Mouse (Mus musculus) liver, embryonic 15.5 days (tissue): ENCODE measurements around the gene Atp8b2. TPM values are rescaled to one million over a fixed set of nuclear protein-coding genes. Genes with fewer than 3 reads are reported as not detected.
A peak's percentile ranks its signal among the peaks of the same experiment; 100 is the strongest.

Experiments used
- ATAC-seq: fragments of 200-750 bp; cut with Nextera tagmentation; 2 replicates; pipeline ENCODE4 v1.8.0; 2017; ENCODE audit warnings: moderate number of reproducible peaks, mild to moderate bottlenecking, moderate library complexity; ENCODE audit not compliant: insufficient read depth
- H3K27ac ChIP-seq: fragments of 300-500 bp; sonication (generic); replicated peaks from 2 replicates; pipeline ENCODE4 v1.5.1; 2015; ENCODE audit warnings: mild to moderate bottlenecking, inconsistent platforms
- H3K27me3 ChIP-seq: fragments of 300-500 bp; sonication (generic); 2 replicates; pipeline ENCODE4 v1.6.1; 2015; ENCODE audit warnings: mild to moderate bottlenecking, inconsistent platforms
- H3K36me3 ChIP-seq: fragments of 300-500 bp; sonication (generic); replicated peaks from 2 replicates; pipeline ENCODE4 v1.6.1; 2015; ENCODE audit warnings: moderate library complexity, mild to moderate bottlenecking, inconsistent platforms
- H3K4me1 ChIP-seq: fragments of 300-500 bp; sonication (generic); replicated peaks from 2 replicates; pipeline ENCODE4 v1.6.1; 2015; ENCODE audit warnings: inconsistent platforms
- H3K4me2 ChIP-seq: fragments of 300-500 bp; sonication (generic); 2 replicates; pipeline ENCODE4 v1.6.1; 2015; ENCODE audit warnings: moderate library complexity, mild to moderate bottlenecking, inconsistent platforms
- H3K4me3 ChIP-seq: fragments of 300-500 bp; sonication (generic); replicated peaks from 2 replicates; pipeline ENCODE4 v1.5.1; 2015; ENCODE audit warnings: mild to moderate bottlenecking, inconsistent platforms
- H3K9ac ChIP-seq: fragments of 300-500 bp; sonication (generic); 2 replicates; pipeline ENCODE4 v1.6.1; 2015; ENCODE audit warnings: moderate library complexity, mild to moderate bottlenecking, inconsistent platforms
- H3K9me3 ChIP-seq: fragments of 300-500 bp; sonication (generic); replicated peaks from 2 replicates; pipeline ENCODE4 v1.6.1; 2016; ENCODE audit warnings: inconsistent platforms
- WGBS: fragments of 180-500 bp; shearing (Covaris S2); methylation state at CpG from one replicate; pipeline ENCODE4 v1.1.7; 2015; ENCODE audit warnings: mixed read lengths; ENCODE audit not compliant: insufficient replicate concordance; 5-methylcytosine and 5-hydroxymethylcytosine counted together
- polyA plus RNA-seq: library from polyadenylated mRNA; unstranded; fragments of >200 nt; fragmentation: Nextera tagmentation; extraction: Ambion mirVana; gene quantifications from 2 replicates; pipeline ENCODE4 v1.2.1, GENCODE M21; 2015

The Atp8b2 gene
- polyA plus RNA-seq, 1 experiment from 2014 or later: 1.3 TPM

DNA sequence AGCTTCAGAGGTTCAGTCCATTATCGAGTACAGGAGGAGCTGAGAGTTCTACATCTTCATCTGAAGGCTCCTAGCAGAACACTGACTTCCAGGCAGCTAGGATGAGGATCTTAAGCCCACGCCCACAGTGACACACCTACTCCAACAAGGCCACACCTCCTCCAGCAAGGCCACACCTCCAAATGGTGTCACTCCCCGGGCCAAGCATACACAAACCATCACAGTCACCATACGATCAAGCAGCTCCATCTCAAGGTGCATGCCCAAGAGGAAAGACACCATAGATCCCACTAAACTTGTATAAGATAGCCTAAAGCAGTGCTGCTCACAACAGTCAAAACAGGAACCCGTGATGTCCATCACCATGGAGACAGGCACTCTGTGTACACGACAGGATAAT, 42.6 kb downstream of the Atp8b2 start:
- no peak for ATAC-seq
- H3K4me1 ChIP-seq: no peaks in the 10 kb centered on the region
- 43% methylated on average over 6 of the region's 6 CpGs for WGBS

DNA sequence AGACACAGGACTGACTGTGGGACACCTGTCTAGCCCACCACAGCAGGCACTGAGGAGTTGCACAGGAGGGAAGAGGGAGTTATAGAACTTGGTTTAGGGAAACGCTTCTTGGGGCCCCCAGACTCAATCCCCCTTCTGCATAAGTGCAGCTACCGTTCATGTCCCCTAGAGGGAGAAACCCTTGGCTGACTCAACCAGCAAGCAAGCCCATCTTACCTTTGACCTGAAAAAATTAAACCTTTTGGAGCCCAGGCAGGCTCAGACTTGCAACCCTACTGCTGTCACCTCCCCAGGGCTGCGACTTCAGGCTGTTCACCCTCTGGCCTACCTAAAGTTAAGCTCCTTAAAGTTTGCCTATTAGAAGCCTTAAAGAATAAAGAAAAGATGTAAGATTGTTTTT, 45.9 kb downstream of the Atp8b2 start:
- WGBS: 49% methylated on average over 3 of the region's 3 CpGs
- Histone ChIP-seq H3K27ac (no peak overlapping the region), H3K9ac (no peak overlapping the region), H3K9me3 (no peaks in the 10 kb centered on the region), H3K27me3 (peaks cover 42% of the 10 kb centered on the region), H3K36me3 (no peaks in the 10 kb centered on the region), H3K4me1 (peaks cover 15% of the 10 kb centered on the region), H3K4me2 (no peak overlapping the region), H3K4me3 (no peak overlapping the region)
- ATAC-seq: no peak

More for the DNA sequence above, 42.6 kb downstream of the Atp8b2 start:
- no peaks in the 10 kb centered on the region for H3K36me3 ChIP-seq
- H3K27me3 ChIP-seq: peaks cover 9% of the 10 kb centered on the region; the same call in 1 of the 2 replicates
- H3K27ac ChIP-seq: no peak overlapping the region
- no peaks in the 10 kb centered on the region for H3K9me3 ChIP-seq
- H3K4me3 ChIP-seq: no peak overlapping the region
- H3K9ac ChIP-seq: no peak overlapping the region
- no peak overlapping the region for H3K4me2 ChIP-seq

DNA sequence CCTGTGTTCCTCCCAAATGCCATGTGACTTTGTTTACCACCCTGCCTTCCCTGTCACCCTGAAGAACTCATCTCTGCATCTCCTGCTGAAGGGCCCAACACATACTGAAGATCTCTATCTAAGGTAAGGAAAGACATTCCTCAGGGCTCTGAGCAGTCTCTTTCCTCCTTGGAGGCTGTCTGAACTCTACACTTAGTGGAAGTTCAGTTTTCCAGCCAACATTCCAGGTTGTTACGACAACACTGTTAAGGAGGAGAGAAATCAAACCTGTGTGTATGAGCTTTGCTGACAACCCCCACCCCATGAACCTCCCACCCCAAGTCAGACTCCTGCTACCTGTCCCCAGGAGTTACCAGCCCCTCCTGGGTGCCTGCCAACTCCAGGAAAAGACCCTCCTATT, 46.7 kb downstream of the Atp8b2 start:
- Histone ChIP-seq H3K9me3 (no peaks in the 10 kb centered on the region), H3K4me2 (no peak overlapping the region), H3K4me1 (peaks cover 21% of the 10 kb centered on the region), H3K9ac (no peak overlapping the region), H3K27ac (no peak overlapping the region), H3K36me3 (no peaks in the 10 kb centered on the region), H3K4me3 (no peak overlapping the region), H3K27me3 (peaks cover 50% of the 10 kb centered on the region)
- 41% methylated on average over 1 of the region's 1 CpGs for WGBS
- ATAC-seq: no peak

DNA sequence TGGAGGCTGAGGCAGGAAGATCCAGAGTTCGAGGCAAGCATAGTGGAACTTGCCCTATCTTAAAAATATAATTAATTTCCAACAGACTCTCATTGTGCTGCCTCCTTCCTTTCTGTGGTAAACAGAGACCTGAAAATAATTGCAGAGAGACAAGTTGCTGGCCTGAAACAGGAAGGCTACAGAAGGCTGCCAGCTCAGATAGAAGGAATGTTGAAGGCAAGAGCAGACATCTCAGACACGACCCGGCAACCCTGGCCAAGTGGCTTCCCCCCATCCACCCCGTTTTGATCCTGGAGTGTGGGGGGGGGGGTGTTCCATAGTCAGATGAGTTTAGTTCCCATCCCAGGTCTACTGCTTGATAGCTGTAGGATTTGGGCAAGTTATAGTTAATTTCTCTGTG, 48.6 kb downstream of the Atp8b2 start:
- no peak overlapping the region for H3K4me2 ChIP-seq
- no peak for ATAC-seq
- H3K27me3 ChIP-seq: peaks cover 61% of the 10 kb centered on the region
- WGBS: 18% methylated on average over 4 of the region's 4 CpGs
- H3K27ac ChIP-seq: no peak overlapping the region
- H3K9ac ChIP-seq: no peak overlapping the region
- H3K36me3 ChIP-seq: no peaks in the 10 kb centered on the region
- H3K4me3 ChIP-seq: no peak overlapping the region
- peaks cover 29% of the 10 kb centered on the region for H3K4me1 ChIP-seq
- no peaks in the 10 kb centered on the region for H3K9me3 ChIP-seq

DNA sequence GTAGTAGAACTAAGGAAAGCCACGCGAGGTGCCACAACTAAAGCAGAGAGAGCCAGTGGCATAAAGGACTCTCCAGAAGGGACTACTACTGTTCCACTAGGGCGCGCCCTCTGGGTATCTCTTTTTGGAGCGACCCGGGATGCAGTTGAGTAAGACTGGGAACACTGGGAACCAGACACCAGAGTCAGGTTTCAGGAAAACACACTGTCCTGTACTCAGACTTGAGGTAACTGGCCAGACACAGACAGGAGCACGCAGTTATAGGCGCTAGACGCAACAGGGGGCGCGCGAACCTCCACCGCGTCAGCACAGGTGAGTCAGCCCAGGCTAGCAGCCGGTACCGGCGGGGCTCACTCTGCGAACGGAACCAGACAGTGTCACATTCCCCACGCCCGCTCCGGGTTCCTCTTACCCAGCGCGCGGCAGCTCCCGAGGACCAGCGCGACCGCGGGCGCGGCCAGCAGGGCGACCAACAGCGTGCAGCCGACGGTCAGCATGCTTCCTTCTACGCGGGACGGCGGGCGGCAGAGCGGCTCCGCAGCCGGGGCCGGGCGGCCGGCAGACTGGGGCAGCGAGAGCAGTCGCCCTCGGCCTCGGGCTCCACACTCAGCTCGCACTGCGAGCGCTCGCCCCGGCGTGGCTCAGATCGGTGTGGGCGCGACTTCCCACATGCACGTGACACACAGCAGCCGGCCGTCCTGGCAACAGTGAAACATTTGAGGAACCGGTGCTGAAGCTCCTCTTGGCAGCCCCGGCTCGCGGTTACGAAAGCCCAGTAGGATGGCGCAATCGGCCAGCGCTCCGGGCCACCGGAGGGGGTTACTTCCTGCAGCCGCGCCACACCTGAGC, 50.5 kb downstream of the Atp8b2 start, which contains the start of gene Il6ra:
Gene Il6ra, minus strand, starts transcription at position 654 of the 849 bp plus-strand sequence.
- WGBS: 1% methylated on average over 75 of the region's 75 CpGs
- peak within 1 kb of the TSS; percentile 61 for H3K4me3 ChIP-seq

DNA sequence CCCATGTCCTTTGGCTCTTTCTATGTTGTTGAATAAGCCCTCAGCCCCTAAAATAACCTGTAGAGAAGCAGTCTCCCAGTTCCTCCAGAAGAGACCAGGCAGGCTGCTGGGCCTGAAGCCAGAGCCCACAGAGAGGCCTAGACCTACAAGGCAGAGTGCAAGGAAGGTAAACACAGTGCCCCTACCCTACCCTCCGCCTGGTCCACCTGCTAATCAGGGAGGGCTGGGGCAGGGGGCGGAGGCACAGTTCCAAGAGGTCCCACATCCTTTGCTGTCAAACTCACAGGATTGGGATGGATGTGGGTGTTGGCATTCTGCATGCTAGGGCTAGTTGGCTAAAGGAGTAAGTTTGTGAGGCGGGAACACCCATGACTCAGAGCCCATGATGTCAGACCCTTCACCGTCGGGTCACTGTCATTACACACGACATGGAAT, 51.2 kb downstream of the Atp8b2 start:
- ATAC-seq: no peak
- WGBS: 24% methylated on average over 6 of the region's 6 CpGs
- Histone ChIP-seq H3K4me3 (peak overlapping the region; percentile 61), H3K27me3 (peaks cover 68% of the 10 kb centered on the region), H3K27ac (peak overlapping the region; percentile 75), H3K36me3 (no peaks in the 10 kb centered on the region), H3K4me2 (peak overlapping the region; percentile 78), H3K9me3 (no peaks in the 10 kb centered on the region), H3K9ac (peak overlapping the region; percentile 35; the same call in 1 of the 2 replicates), H3K4me1 (peaks cover 40% of the 10 kb centered on the region)

More for the DNA sequence above, 50.5 kb downstream of the Atp8b2 start, which contains the start of gene Il6ra:
- Histone ChIP-seq H3K4me1 (peaks cover 40% of the 10 kb centered on the region), H3K9me3 (no peaks in the 10 kb centered on the region), H3K36me3 (no peaks in the 10 kb centered on the region), H3K27me3 (peaks cover 68% of the 10 kb centered on the region), H3K9ac (peak within 1 kb of the TSS; percentile 52), H3K27ac (peak within 1 kb of the TSS; percentile 75), H3K4me2 (peak within 1 kb of the TSS; percentile 78)
- peak; percentile 72 for ATAC-seq

DNA sequence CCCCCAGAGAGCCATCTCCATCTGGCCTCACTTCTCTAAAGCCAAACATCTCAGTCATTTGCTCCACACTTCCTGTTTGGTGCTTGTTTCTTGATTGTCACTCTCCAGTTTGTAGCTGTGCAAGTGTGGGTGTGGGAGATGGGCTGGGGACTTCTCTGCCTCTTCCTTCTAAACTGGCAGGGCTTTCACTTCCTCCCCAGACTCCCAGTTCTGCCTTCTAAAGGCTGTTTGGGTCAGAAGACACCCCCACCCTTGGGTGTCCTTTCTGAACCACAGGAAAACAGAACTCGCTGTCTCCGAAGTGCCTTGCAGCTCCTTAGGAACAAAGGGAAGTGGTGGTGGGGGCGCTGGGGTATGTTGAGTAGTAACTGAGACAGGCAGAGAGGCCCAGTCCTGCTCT, 52.1 kb downstream of the Atp8b2 start:
- H3K36me3 ChIP-seq: no peaks in the 10 kb centered on the region
- H3K4me3 ChIP-seq: no peak overlapping the region
- H3K4me1 ChIP-seq: peaks cover 45% of the 10 kb centered on the region
- ATAC-seq: no peak; the same call in 1 of the 2 replicates
- peak overlapping the region; percentile 78 for H3K4me2 ChIP-seq
- H3K9ac ChIP-seq: no peak overlapping the region
- H3K27me3 ChIP-seq: peaks cover 64% of the 10 kb centered on the region
- no peaks in the 10 kb centered on the region for H3K9me3 ChIP-seq
- 20% methylated on average over 3 of the region's 3 CpGs for WGBS
- peak overlapping the region; percentile 41; the same call in 1 of the 2 replicates for H3K27ac ChIP-seq

DNA sequence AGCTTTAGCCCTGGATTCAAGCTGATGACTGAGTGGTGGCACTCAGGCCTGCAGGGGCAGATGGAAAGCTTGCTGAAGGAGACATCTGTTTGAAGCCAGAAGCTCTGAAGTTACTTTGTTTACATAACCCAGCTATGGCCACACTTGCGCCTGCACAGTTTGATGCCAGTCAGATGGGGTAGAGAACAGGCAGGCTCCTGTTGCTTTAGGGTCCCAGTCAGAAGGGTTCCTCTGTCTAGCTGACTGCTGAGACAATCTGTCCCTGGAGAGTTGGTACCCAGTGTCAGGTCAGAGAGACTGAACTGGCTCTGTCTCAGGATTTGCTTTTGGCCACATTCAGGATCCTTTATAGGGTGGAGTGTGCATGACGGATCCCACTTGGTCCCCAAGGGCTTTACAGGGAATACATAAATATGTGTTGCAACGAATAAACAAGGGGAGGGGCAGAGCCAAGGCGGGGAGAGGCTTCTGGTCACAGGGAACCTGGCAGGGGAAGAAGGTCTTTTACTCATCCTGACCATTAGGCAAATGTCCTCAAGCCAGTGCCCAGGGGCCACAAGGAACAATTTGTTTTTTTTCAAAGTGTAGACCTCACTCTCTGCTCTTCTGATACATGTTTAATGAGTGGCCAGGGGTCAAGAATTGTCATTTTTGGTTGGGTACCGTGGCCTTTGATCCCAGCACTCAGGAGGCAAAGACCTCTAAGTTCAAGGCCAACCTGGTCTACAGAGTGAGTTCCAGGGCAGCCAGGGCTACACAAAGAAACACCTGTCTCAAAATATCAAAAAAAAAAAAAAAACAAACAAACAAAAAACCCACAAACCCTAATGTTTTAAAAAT, 53.4 kb downstream of the Atp8b2 start:
- H3K9me3 ChIP-seq: no peaks in the 10 kb centered on the region
- H3K36me3 ChIP-seq: no peaks in the 10 kb centered on the region
- no peak for ATAC-seq
- H3K9ac ChIP-seq: no peak overlapping the region
- H3K4me1 ChIP-seq: peaks cover 53% of the 10 kb centered on the region
- WGBS: 54% methylated on average over 5 of the region's 5 CpGs
- H3K27ac ChIP-seq: 0 out of 2 replicates have a peak overlapping the region, but pooled peaks have one; percentile 1
- peak overlapping the region; percentile 0; the same call in 1 of the 2 replicates for H3K4me2 ChIP-seq
- H3K4me3 ChIP-seq: no peak overlapping the region
- H3K27me3 ChIP-seq: peaks cover 51% of the 10 kb centered on the region

DNA sequence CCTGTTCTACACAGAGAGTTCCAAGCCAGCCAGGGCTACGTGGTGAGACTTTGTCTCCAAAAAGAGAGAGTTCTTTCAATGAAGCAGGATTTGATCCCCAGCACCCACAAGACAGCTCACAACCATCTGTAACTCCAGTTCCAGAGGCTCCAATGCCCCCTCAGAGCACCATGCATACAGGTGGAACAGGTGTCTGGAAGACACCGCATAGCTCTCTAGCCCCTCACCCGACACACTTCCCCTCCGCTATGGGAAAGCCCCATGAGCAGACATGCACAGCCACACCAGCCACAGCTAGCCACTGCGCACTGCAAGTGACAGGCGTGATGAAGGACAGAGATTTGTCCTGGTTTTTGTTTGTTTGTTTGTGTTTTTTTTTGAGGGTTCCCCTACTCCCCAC, 54.5 kb downstream of the Atp8b2 start:
- H3K4me1 ChIP-seq: peaks cover 52% of the 10 kb centered on the region
- peaks cover 40% of the 10 kb centered on the region for H3K27me3 ChIP-seq
- H3K4me2 ChIP-seq: peak overlapping the region; percentile 11; the same call in 1 of the 2 replicates
- no peak overlapping the region for H3K9ac ChIP-seq
- ATAC-seq: no peak
- no peak overlapping the region for H3K4me3 ChIP-seq
- 60% methylated on average over 6 of the region's 6 CpGs for WGBS
- no peaks in the 10 kb centered on the region for H3K36me3 ChIP-seq
- H3K27ac ChIP-seq: no peak overlapping the region
- H3K9me3 ChIP-seq: no peaks in the 10 kb centered on the region

DNA sequence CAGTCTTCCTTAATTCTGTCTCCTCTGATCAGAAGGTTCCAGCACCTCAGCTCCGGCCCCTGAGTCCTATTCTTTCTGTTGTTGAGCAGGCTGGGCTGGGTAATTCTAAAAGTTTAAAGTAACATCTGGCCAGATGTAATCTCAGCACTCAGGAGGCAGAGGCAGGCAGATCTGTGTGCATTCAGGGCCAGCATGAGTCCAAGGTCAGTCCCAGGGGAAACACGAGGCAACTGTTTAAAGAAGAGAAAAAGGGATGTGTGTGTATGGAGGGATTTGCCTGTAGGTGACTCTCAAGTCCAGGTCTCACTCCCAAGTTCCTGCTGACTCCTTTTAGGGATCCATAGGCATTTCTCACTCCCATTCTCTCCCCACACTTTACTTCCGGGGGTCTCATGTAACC, 55.5 kb downstream of the Atp8b2 start:
- Histone ChIP-seq H3K4me1 (peaks cover 49% of the 10 kb centered on the region), H3K4me3 (no peak overlapping the region), H3K27ac (no peak overlapping the region), H3K9ac (no peak overlapping the region), H3K27me3 (peaks cover 30% of the 10 kb centered on the region), H3K36me3 (no peaks in the 10 kb centered on the region), H3K9me3 (no peaks in the 10 kb centered on the region), H3K4me2 (no peak overlapping the region)
- WGBS: 57% methylated on average over 3 of the region's 3 CpGs
- ATAC-seq: no peak

DNA sequence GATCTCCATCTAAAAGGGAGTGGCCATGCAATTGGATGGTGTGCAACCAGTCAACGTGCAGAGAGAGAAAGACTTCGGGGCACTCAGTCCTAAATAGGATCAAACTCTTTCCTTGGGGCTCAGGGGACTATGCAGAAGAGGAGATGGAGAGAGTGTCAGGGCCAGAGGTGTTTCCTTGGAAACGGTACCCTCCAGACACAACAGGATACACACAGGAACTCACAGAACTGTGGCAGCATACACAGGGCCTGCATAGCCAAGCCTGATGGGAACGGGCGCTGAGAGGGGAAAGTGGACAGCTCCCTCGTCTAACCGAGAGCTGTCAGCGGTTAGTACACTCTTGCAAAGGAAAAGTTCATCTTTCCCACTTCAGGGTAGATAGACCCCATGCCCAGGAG, 63.8 kb downstream of the Atp8b2 start:
- Histone ChIP-seq H3K27me3 (peaks cover 4% of the 10 kb centered on the region; the same call in 1 of the 2 replicates), H3K4me3 (no peak overlapping the region), H3K27ac (peak overlapping the region; percentile 71; the same call in 1 of the 2 replicates), H3K4me2 (no peak overlapping the region), H3K4me1 (peaks cover 46% of the 10 kb centered on the region), H3K36me3 (no peaks in the 10 kb centered on the region), H3K9ac (no peak overlapping the region), H3K9me3 (no peaks in the 10 kb centered on the region)
- no peak for ATAC-seq
- WGBS: 58% methylated on average over 8 of the region's 8 CpGs
